Mouse (Mus musculus) liver, embryonic 14.5 days (tissue): Measurements from ENCODE around the gene Zfp644. TPM values are rescaled to one million over a fixed set of nuclear protein-coding genes. Genes with fewer than 3 reads are reported as not detected.

ENCODE experiments used
- ATAC-seq: fragments of 200-750 bp; cut with Nextera tagmentation; 2 replicates; pipeline ENCODE4 v1.8.0; 2017; ENCODE audit warnings: moderate number of reproducible peaks, mild to moderate bottlenecking, moderate library complexity; ENCODE audit not compliant: insufficient read depth
- DNase-seq, 3 experiments: peaks; one replicate each; pipeline ENCODE4 v3.0.0-alpha.2; 2012 to 2013; ENCODE audit warnings: low read depth in 3 of 3, low spot score in 3 of 3
- H3K27ac ChIP-seq: fragments of 300-500 bp; sonication (generic); 2 replicates; pipeline ENCODE4 v1.5.1; 2014; ENCODE audit warnings: moderate library complexity, mild to moderate bottlenecking, control low read depth, inconsistent platforms
- H3K27me3 ChIP-seq: fragments of 300-500 bp; sonication (generic); 2 replicates; pipeline ENCODE4 v1.6.1; 2014; ENCODE audit warnings: mild to moderate bottlenecking, low read length, moderate library complexity; ENCODE audit not compliant: control insufficient read depth, insufficient read depth
- H3K36me3 ChIP-seq: fragments of 300-500 bp; sonication (generic); replicated peaks from 2 replicates; pipeline ENCODE4 v1.6.1; 2014; ENCODE audit warnings: low read depth; ENCODE audit not compliant: control insufficient read depth, insufficient read depth
- H3K4me1 ChIP-seq, 2 experiments: fragments of 200-500 bp in 1 of 2; fragments of 300-500 bp in 1 of 2; sonication (generic) in 1 of 2; replicated peaks; 2 replicates each; pipeline ENCODE4 v1.6.1; 2012 to 2014; ENCODE audit warnings: antibody characterized with exemption in 1 of 2, inconsistent platforms in 1 of 2, low read length in 1 of 2; ENCODE audit not compliant: control insufficient read depth in 2 of 2, insufficient read depth in 2 of 2
- H3K4me2 ChIP-seq: fragments of 300-500 bp; sonication (generic); 2 replicates; pipeline ENCODE4 v1.6.1; 2014; ENCODE audit warnings: low read depth, mild to moderate bottlenecking, control low read depth, moderate library complexity
- H3K4me3 ChIP-seq, 2 experiments: fragments of 200-500 bp in 1 of 2; fragments of 300-500 bp in 1 of 2; sonication (generic) in 1 of 2; 2 replicates each; pipeline ENCODE4 v1.5.1; 2012 to 2014; ENCODE audit warnings: low read depth in 2 of 2, low read length in 2 of 2, mild to moderate bottlenecking in 2 of 2, control low read depth in 1 of 2, inconsistent platforms in 1 of 2, moderate library complexity in 1 of 2; ENCODE audit not compliant: insufficient read depth in 1 of 2
- H3K9ac ChIP-seq: fragments of 300-500 bp; sonication (generic); replicated peaks from 2 replicates; pipeline ENCODE4 v1.6.1; 2014; ENCODE audit warnings: mild to moderate bottlenecking, control low read depth, moderate library complexity
- H3K9me3 ChIP-seq: fragments of 300-500 bp; sonication (generic); 2 replicates; pipeline ENCODE4 v1.6.1; 2016; ENCODE audit warnings: low read length, mixed read lengths; ENCODE audit not compliant: control insufficient read depth
- CTCF ChIP-seq: IDR thresholded peaks from 2 replicates; pipeline ENCODE4 v1.5.1; 2016; ENCODE audit warnings: antibody characterized with exemption, low read depth, control low read depth
- EP300 ChIP-seq: IDR thresholded peaks from 2 replicates; pipeline ENCODE4 v1.6.1; 2016; ENCODE audit warnings: antibody characterized with exemption, low read depth
- WGBS: fragments of 180-500 bp; shearing (Covaris S2); extraction: QIAGEN DNeasy Blood & Tissue Kit; methylation state at CpG from one replicate; pipeline ENCODE4 v1.1.7; 2014; ENCODE audit not compliant: insufficient replicate concordance; 5-methylcytosine and 5-hydroxymethylcytosine counted together
- polyA plus RNA-seq, 2 experiments: library from polyadenylated mRNA; depleted of rRNA in 1 of 2; stranded (reverse) in 1 of 2; unstranded in 1 of 2; fragments of >200 nt; fragmentation: Nextera tagmentation in 1 of 2; extraction: Ambion mirVana in 1 of 2; gene quantifications; 2 replicates each; pipeline versions ENCODE4 v1.2.1 to v1.2.3; 2012 to 2014

Gene Zfp644
- polyA plus RNA-seq, 2 experiments: 11.0 to 19.4 TPM

DNA sequence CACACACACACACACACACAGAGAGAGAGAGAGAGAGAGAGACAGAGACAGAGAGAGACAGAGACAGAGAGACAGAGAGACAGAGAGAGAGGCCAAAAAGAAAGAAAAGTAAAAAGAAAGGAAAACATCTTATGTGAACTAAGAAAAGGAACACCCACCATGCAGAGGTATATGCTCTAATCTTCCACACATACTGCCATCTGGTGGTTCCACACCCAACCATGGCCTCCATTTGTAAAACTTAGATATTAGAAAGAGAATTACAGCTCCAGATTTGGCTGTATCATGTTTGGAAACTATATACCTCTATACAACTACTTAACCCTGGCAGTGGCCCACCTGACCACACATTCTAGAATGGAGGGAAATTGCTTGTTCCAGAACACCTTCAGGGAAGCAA lies 102.7 kb downstream of the Zfp644 start:
- no peaks in the 10 kb centered on the region for H3K36me3 ChIP-seq
- H3K27ac ChIP-seq: no peak overlapping the region
- H3K4me3 ChIP-seq: no peak overlapping the region
- no peak overlapping the region for H3K9ac ChIP-seq
- DNase-seq (no peak), ATAC-seq (no peak)
- H3K4me1 ChIP-seq: no peaks in the 10 kb centered on the region
- no peaks in the 10 kb centered on the region for H3K9me3 ChIP-seq
- no peak for TF ChIP-seq CTCF
- TF ChIP-seq EP300: no peak
- H3K27me3 ChIP-seq: no peaks in the 10 kb centered on the region
- H3K4me2 ChIP-seq: no peak overlapping the region

DNA sequence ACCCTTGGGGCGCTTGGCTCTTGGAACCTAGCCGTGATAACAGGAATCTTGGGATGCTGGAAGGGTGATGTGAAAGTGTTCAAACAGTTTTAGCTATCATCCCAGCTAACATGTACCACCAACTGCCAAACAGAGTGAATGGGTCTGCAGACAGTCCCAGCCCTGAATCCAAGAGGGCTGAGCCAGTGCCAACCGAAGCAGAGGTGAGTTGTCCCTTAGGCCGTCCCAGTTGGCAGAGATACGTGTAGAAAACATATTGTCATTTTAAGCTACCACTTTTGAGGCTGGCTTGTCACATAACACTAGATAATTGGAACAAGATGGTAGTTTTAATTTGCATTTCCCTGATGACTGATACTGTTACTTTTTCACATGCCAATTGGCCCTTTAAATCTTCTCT lies 106.4 kb downstream of the Zfp644 start:
- H3K36me3 ChIP-seq: no peaks in the 10 kb centered on the region
- no peaks in the 10 kb centered on the region for H3K27me3 ChIP-seq
- H3K9me3 ChIP-seq: no peaks in the 10 kb centered on the region
- TF ChIP-seq CTCF (no peak), EP300 (no peak)
- H3K27ac ChIP-seq: no peak overlapping the region
- H3K4me1 ChIP-seq: no peaks in the 10 kb centered on the region
- H3K4me2 ChIP-seq: no peak overlapping the region
- DNase-seq (no peak), ATAC-seq (no peak)
- H3K4me3 ChIP-seq: no peak overlapping the region
- H3K9ac ChIP-seq: no peak overlapping the region
- 82% methylated on average over 5 of the region's 5 CpGs for WGBS

DNA sequence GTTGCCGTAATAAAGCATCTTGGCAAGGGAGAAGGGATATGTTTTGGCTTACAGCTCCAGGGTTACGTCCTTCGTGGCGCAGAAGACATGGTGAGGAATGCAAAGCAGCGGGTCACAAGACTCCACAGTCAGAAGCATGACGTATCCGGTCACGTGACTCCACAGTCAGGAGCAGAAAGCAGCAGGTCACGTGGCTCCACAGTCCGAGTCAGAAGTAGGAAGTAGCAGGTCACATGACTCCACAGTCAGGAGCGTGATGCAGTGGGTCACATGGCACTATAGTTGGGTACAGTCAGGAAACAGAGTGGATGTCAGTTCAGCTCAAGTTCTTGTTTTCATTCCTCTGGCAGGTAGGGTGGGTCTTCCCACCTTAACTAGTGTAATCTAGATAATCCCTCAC lies 107.4 kb downstream of the Zfp644 start:
- H3K4me3 ChIP-seq: no peak overlapping the region
- no peak overlapping the region for H3K27ac ChIP-seq
- 81% methylated on average over 11 of the region's 11 CpGs for WGBS
- H3K9ac ChIP-seq: no peak overlapping the region
- TF ChIP-seq EP300 (no peak), CTCF (no peak)
- no peak for ATAC-seq
- no peak for DNase-seq
- no peaks in the 10 kb centered on the region for H3K27me3 ChIP-seq
- H3K36me3 ChIP-seq: no peaks in the 10 kb centered on the region
- H3K4me2 ChIP-seq: no peak overlapping the region
- H3K4me1 ChIP-seq: no peaks in the 10 kb centered on the region
- no peaks in the 10 kb centered on the region for H3K9me3 ChIP-seq

DNA sequence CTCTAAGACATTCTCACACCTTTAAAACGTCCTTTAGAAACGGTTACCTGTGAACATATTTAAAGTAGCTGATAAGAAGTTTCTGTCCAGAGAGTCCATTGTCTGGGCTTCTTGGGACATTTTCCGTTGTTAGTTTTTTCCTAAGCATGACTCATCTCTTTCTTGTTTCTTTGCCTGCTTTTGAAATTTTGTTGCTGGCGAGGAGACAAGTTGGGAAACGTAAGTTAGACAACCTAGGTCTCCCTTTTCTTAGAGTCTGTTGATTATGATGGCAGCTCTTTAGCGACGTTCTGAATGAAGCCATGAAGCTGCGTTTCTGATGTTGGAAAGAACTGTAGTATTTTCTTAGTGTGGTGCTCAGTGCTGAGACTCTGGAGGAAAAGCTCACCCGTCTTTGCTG lies 108.1 kb downstream of the Zfp644 start:
- no peak for ATAC-seq

DNA sequence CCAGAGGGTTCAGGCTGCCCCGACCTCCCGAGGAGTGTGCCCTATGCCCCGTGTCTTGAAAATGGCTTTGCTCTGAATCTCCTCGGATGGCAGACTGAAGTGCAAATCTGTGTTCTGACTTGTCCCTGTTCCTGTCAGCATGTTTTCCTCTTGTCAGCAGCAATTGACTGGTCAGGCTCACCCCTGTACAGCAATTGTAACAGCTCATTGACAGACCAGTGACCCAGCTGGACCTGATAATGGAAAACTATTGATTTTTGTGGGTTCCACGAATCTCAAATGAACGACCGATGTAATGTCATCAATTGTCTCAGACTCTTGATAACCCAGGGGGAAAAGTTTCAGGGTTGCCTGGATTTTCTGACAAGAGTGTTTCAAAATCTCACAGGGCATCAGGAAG lies 116.1 kb downstream of the Zfp644 start:
- no peak for ATAC-seq
- 59% methylated on average over 7 of the region's 7 CpGs for whole genome bisulfite sequencing
- H3K4me3 ChIP-seq: no peak overlapping the region
- no peak overlapping the region for H3K9ac ChIP-seq
- H3K4me2 ChIP-seq: no peak overlapping the region
- no peaks in the 10 kb centered on the region; the same call in 1 of the 2 replicates for H3K27me3 ChIP-seq
- no peaks in the 10 kb centered on the region for H3K36me3 ChIP-seq
- H3K9me3 ChIP-seq: no peaks in the 10 kb centered on the region
- H3K4me1 ChIP-seq: no peaks in the 10 kb centered on the region
- no peak for TF ChIP-seq CTCF
- no peak overlapping the region for H3K27ac ChIP-seq
- no peak for DNase-seq

More for the DNA sequence above, 108.1 kb downstream of the Zfp644 start:
- TF ChIP-seq CTCF (no peak), EP300 (no peak)
- Histone ChIP-seq H3K9me3 (no peaks in the 10 kb centered on the region), H3K4me1 (no peaks in the 10 kb centered on the region), H3K4me2 (no peak overlapping the region), H3K27ac (no peak overlapping the region), H3K4me3 (no peak overlapping the region), H3K9ac (no peak overlapping the region), H3K27me3 (no peaks in the 10 kb centered on the region), H3K36me3 (no peaks in the 10 kb centered on the region)
- WGBS: 77% methylated on average over 9 of the region's 9 CpGs
- no peak for DNase-seq
